Mouse (Mus musculus) ES-E14 (cell line): ENCODE measurements around the gene Rgs7bp.

Source experiments
- CHD2 ChIP-seq: IDR thresholded peaks from 2 replicates; pipeline ENCODE4 v1.6.1; 2014; ENCODE audit warnings: mild to moderate bottlenecking, low read depth, low read length, inconsistent platforms
- HCFC1 ChIP-seq: IDR thresholded peaks from 2 replicates; pipeline ENCODE4 v1.6.1; 2012; ENCODE audit warnings: low read length, inconsistent platforms, borderline replicate concordance; ENCODE audit not compliant: insufficient read depth
- MAFK ChIP-seq: IDR thresholded peaks from 2 replicates; pipeline ENCODE4 v1.6.1; 2014; ENCODE audit warnings: mild to moderate bottlenecking, low read depth, low read length, inconsistent platforms; ENCODE audit not compliant: insufficient read depth
- ZC3H11A ChIP-seq: IDR thresholded peaks from 2 replicates; pipeline ENCODE4 v1.6.1; 2012; ENCODE audit warnings: low read depth, mild to moderate bottlenecking, inconsistent platforms, low read length, borderline replicate concordance
- ZNF384 ChIP-seq: IDR thresholded peaks from 2 replicates; pipeline ENCODE4 v1.6.1; 2012; ENCODE audit warnings: low read depth, low read length, inconsistent platforms

- TF ChIP-seq MAFK (no peak), ZNF384 (no peak), HCFC1 (no peak), ZC3H11A (no peak), CHD2 (no peak)
Measured at GRCm38 (mm10) chr13:105028276-105028675, 26.5 kb downstream of the Rgs7bp start.
